Mouse (Mus musculus) limb, embryonic 11.5 days (tissue): Measurements from ENCODE around the gene Habp4. TPM values are rescaled to one million over a fixed set of nuclear protein-coding genes. Genes with fewer than 3 reads are reported as not detected.

Experiments used
- ATAC-seq: fragments of 200-750 bp; cut with Nextera tagmentation; 2 replicates; pipeline ENCODE4 v1.8.0; 2017; ENCODE audit warnings: low read depth; ENCODE audit not compliant: insufficient number of reproducible peaks, low FRiP score, low TSS enrichment
- DNase-seq: peaks from one replicate; pipeline ENCODE4 v3.0.0-alpha.2; 2015; ENCODE audit warnings: low spot score
- H3K27ac ChIP-seq: fragments of 300-500 bp; sonication (generic); replicated peaks from 2 replicates; pipeline ENCODE4 v1.5.1; 2014; ENCODE audit warnings: low read depth, mild to moderate bottlenecking, low read length
- H3K27me3 ChIP-seq: fragments of 300-500 bp; sonication (generic); 2 replicates; pipeline ENCODE4 v1.6.1; 2014; ENCODE audit warnings: mild to moderate bottlenecking, low read length, mixed read lengths; ENCODE audit not compliant: control insufficient read depth, insufficient read depth
- H3K36me3 ChIP-seq: fragments of 300-500 bp; sonication (generic); 2 replicates; pipeline ENCODE4 v1.6.1; 2014; ENCODE audit warnings: mild to moderate bottlenecking, low read length, moderate library complexity, mixed read lengths; ENCODE audit not compliant: control insufficient read depth, insufficient read depth
- H3K4me1 ChIP-seq: fragments of 300-500 bp; sonication (generic); 2 replicates; pipeline ENCODE4 v1.6.1; 2014; ENCODE audit warnings: low read length, mixed read lengths; ENCODE audit not compliant: control insufficient read depth, insufficient read depth
- H3K4me2 ChIP-seq: fragments of 300-500 bp; sonication (generic); 2 replicates; pipeline ENCODE4 v1.6.1; 2014; ENCODE audit warnings: low read depth, mild to moderate bottlenecking, moderate library complexity; ENCODE audit not compliant: severe bottlenecking
- H3K4me3 ChIP-seq: fragments of 300-500 bp; sonication (generic); 2 replicates; pipeline ENCODE4 v1.5.1; 2014; ENCODE audit warnings: low read depth, low read length
- H3K9ac ChIP-seq: fragments of 300-500 bp; sonication (generic); 2 replicates; pipeline ENCODE4 v1.6.1; 2014; ENCODE audit warnings: mild to moderate bottlenecking, low read length
- H3K9me3 ChIP-seq: fragments of 300-500 bp; sonication (generic); 2 replicates; pipeline ENCODE4 v1.6.1; 2016; ENCODE audit warnings: low read length; ENCODE audit not compliant: control insufficient read depth
- WGBS: fragments of 180-500 bp; shearing (Covaris S2); extraction: QIAGEN DNeasy Blood & Tissue Kit; methylation state at CpG from one replicate; pipeline ENCODE4 v1.1.7; 2014; 5-methylcytosine and 5-hydroxymethylcytosine counted together
- polyA plus RNA-seq: library from polyadenylated mRNA; unstranded; fragments of >200 nt; fragmentation: Nextera tagmentation; extraction: Ambion mirVana; gene quantifications from 2 replicates; pipeline ENCODE4 v1.2.1, GENCODE M21; 2014

Gene Habp4
- polyA plus RNA-seq, 1 experiment from 2014 or later = 24.4 TPM

DNA sequence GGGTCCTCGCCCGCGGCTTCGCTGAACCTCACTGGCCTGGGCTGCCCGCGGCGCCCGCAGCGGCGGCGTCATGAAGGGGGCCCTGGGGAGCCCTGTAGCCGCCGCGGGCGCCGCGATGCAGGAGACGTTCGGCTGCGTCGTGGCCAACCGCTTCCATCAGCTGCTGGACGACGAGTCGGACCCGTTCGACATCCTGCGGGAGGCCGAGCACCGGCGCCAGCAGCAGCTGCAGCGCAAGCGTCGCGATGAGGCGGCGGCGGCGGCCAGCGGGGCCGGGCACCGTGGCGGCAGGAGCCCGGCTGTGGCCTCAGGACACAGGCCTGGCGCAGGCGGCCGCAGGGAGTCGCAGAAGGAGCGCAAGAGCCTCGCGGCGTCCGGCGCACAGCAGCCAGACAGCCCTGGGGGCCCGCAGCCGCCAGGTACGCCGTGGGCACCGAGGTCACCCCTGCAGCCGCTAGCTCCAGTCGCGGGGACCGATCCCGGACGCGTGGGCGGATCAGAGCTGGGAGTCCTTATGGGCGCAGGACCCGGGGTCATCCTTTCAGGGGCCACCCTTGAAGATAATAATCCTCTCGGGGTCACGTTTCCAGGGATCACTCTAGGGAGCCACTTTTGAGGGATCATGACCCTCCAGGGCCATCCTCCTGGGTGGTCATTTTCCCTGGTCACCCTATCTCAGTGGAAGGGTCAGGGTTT lies 440 bp downstream of the Habp4 start:
- peak overlapping the region; percentile 55 for H3K27ac ChIP-seq
- H3K9me3 ChIP-seq = no peaks in the 10 kb centered on the region
- peak overlapping the region; percentile 73 for H3K9ac ChIP-seq
- peak overlapping the region; percentile 69 for H3K4me3 ChIP-seq
- DNase-seq = no peak
- peaks cover 9% of the 10 kb centered on the region for H3K4me1 ChIP-seq
- H3K36me3 ChIP-seq = no peaks in the 10 kb centered on the region; the same call in 1 of the 2 replicates
- ATAC-seq = peak; percentile 67
- H3K4me2 ChIP-seq = peak overlapping the region; percentile 97
- under 1% methylated on average over 68 of the region's 71 CpGs for WGBS
- H3K27me3 ChIP-seq = no peaks in the 10 kb centered on the region

DNA sequence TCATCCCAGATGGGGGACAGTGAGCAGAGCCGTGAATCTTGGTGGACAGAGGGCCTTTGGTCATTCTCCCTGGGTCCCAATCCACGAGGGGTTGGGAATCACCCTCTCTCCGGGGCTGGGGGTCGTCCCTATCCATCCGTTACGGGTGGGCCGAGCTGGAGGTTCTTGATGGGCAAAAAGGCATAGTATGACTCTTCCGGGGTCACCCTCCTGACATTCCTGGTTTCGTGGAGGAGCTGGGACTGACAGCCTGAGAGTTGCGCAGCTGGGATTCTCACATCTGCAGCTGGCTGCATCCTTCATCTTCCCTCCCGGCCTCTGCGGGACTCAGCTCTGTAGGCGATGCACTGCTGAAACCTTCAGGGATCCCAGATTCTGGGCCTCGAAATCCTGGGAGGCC lies 1.0 kb downstream of the Habp4 start:
- H3K9me3 ChIP-seq = no peaks in the 10 kb centered on the region; the same call in 1 of the 2 replicates
- H3K4me3 ChIP-seq = peak overlapping the region; percentile 69
- H3K4me1 ChIP-seq = peaks cover 9% of the 10 kb centered on the region
- H3K9ac ChIP-seq = peak overlapping the region; percentile 73
- DNase-seq (peak; percentile 53), ATAC-seq (no peak)
- no peak overlapping the region for H3K27ac ChIP-seq
- H3K36me3 ChIP-seq = no peaks in the 10 kb centered on the region; the same call in 1 of the 2 replicates
- WGBS = under 1% methylated on average over 14 of the region's 14 CpGs
- no peaks in the 10 kb centered on the region for H3K27me3 ChIP-seq
- H3K4me2 ChIP-seq = peak overlapping the region; percentile 97

- WGBS = 32% methylated on average over 13 of the region's 13 CpGs
- peak overlapping the region; percentile 69 for H3K4me3 ChIP-seq
- no peak for DNase-seq
- H3K36me3 ChIP-seq = no peaks in the 10 kb centered on the region; the same call in 1 of the 2 replicates
- H3K4me1 ChIP-seq = peaks cover 9% of the 10 kb centered on the region
- peak overlapping the region; percentile 97 for H3K4me2 ChIP-seq
- H3K9ac ChIP-seq = peak overlapping the region; percentile 73; the same call in 1 of the 2 replicates
- H3K9me3 ChIP-seq = no peaks in the 10 kb centered on the region; the same call in 1 of the 2 replicates
- H3K27me3 ChIP-seq = no peaks in the 10 kb centered on the region
- H3K27ac ChIP-seq = no peak overlapping the region
- no peak for ATAC-seq
Measured at GRCm38 (mm10) chr13:64163147-64163715, 1.6 kb downstream of the Habp4 start.

DNA sequence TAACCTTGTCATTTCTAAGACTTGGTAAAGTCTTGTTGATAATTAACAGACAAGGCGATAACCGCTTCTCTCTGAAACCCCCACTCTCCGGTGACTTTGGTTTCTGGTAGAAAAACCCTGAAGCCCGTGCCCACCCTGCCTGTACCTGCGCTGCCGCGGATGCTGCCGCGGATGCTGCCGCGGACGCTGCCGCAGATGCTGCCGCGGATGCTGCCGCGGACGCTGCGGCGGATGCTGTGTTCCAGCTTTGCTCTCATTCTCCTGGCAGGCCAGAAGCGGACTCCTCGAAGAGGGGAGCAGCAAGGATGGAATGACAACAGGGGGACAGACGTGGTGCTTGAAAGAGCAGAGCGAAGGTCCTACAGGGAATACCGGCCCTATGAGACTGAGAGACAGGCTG lies 8.1 kb downstream of the Habp4 start:
- ATAC-seq (no peak), DNase-seq (no peak)
- no peaks in the 10 kb centered on the region for H3K27me3 ChIP-seq
- H3K36me3 ChIP-seq = peaks cover 14% of the 10 kb centered on the region
- no peak overlapping the region for H3K9ac ChIP-seq
- H3K4me1 ChIP-seq = no peaks in the 10 kb centered on the region
- no peak overlapping the region for H3K4me2 ChIP-seq
- H3K27ac ChIP-seq = no peak overlapping the region
- peaks cover 29% of the 10 kb centered on the region for H3K9me3 ChIP-seq
- no peak overlapping the region for H3K4me3 ChIP-seq
- 96% methylated on average over 25 of the region's 25 CpGs for WGBS

DNA sequence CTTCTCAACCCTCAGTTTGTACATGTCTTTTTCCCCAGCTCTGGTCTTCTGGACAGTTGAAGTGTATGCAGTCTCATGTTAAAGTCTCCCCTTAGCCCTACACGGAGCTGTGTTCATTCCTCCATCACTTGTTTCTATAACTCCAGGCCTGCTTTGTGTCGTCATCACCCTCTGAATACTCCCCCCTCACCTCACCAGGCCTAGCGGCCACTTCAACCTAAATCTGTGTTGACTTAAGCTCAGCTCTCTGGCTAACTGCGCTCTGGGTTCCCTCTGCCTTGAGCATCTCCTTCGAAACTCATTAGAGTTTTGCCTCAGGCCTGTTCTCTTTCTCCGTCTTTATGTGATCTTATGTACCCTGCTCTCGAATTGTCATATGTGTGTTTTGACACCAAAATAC lies 16.4 kb downstream of the Habp4 start:
- H3K4me2 ChIP-seq = no peak overlapping the region
- H3K36me3 ChIP-seq = no peaks in the 10 kb centered on the region
- no peaks in the 10 kb centered on the region for H3K4me1 ChIP-seq
- H3K9me3 ChIP-seq = no peaks in the 10 kb centered on the region; the same call in 1 of the 2 replicates
- H3K9ac ChIP-seq = no peak overlapping the region
- H3K27ac ChIP-seq = no peak overlapping the region
- ATAC-seq (no peak), DNase-seq (no peak)
- H3K27me3 ChIP-seq = no peaks in the 10 kb centered on the region
- 80% methylated on average over 7 of the region's 7 CpGs for WGBS
- no peak overlapping the region for H3K4me3 ChIP-seq

- WGBS = 81% methylated on average over 13 of the region's 13 CpGs
Measured at GRCm38 (mm10) chr13:64178746-64179652, 17.4 kb downstream of the Habp4 start.

DNA sequence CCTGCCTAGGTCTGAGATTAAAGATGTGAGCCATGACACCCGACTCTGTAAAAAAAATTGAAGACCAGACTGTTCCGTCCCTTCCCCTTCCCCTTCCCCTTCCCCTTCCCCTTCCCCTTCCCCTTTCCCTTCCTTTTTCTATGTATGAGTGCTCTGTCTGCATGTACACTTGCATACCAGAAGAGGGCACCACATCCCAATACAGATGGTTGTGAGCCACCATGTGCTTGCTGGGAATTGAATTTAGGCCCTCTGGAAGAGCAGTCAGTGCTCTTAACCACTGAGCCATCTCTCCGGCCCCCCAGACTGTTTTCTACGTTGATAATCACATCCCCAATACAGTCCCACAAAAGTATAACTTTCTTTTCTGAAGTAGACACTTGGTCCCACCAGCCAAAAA lies 18.7 kb downstream of the Habp4 start:
- ATAC-seq (no peak), DNase-seq (no peak)
- Histone ChIP-seq H3K27ac (no peak overlapping the region), H3K27me3 (no peaks in the 10 kb centered on the region), H3K4me1 (no peaks in the 10 kb centered on the region), H3K9me3 (no peaks in the 10 kb centered on the region), H3K4me2 (no peak overlapping the region), H3K9ac (no peak overlapping the region), H3K36me3 (no peaks in the 10 kb centered on the region), H3K4me3 (no peak overlapping the region)
- 84% methylated on average over 4 of the region's 4 CpGs for WGBS

More at GRCm38 (mm10) chr13:64178746-64179652, 17.4 kb downstream of the Habp4 start:
- Histone ChIP-seq H3K36me3 (no peaks in the 10 kb centered on the region), H3K27me3 (no peaks in the 10 kb centered on the region), H3K4me2 (no peak overlapping the region), H3K4me3 (no peak overlapping the region), H3K27ac (no peak overlapping the region), H3K9me3 (no peaks in the 10 kb centered on the region), H3K4me1 (no peaks in the 10 kb centered on the region), H3K9ac (no peak overlapping the region)
- DNase-seq (no peak), ATAC-seq (no peak)

- Histone ChIP-seq H3K4me1 (no peaks in the 10 kb centered on the region), H3K27me3 (no peaks in the 10 kb centered on the region), H3K4me2 (no peak overlapping the region), H3K9me3 (no peaks in the 10 kb centered on the region), H3K9ac (no peak overlapping the region), H3K36me3 (no peaks in the 10 kb centered on the region), H3K4me3 (no peak overlapping the region), H3K27ac (no peak overlapping the region)
- 85% methylated on average over 3 of the region's 3 CpGs for WGBS
- peak; percentile 56 for DNase-seq
- no peak for ATAC-seq
Measured at GRCm38 (mm10) chr13:64180888-64181287, 19.3 kb downstream of the Habp4 start.
